Comparison of ENCODE assay signal across 8 mouse cellular contexts in genomic region chr11:88197153-88197576, GRCm38 (mm10). TPM values are rescaled to one million over a fixed set of nuclear protein-coding genes. Genes with fewer than 3 reads are reported as not detected.
DNase-seq lines count a peak whose midpoint lies in the region; ATAC-seq and TF ChIP-seq lines count a peak whose summit lies in the region.

No protein-coding gene starts in this region.

- H3K79me2 ChIP-seq in heart, adult 2 months (replicated peaks; ENCODE audit: control insufficient read depth, insufficient read depth, low read length): no peaks in the 10 kb centered on the region

- CTCF ChIA-PET in Patski (lab: Charles Lee): interaction anchor here (0.8 to 4.9 kb wide), 18 partner anchors 9 to 625 kb away, joined by 3 to 58 read pairs (median 7); no protein-coding TSS in a partner anchor

- ATAC-seq in Patski: no peak
- ATAC-seq in intestine, embryonic 14.5 days (replicated peaks; ENCODE audit: low FRiP score, low TSS enrichment, low read depth): no peak; the same call in 1 of the 2 replicates
- ATAC-seq in lung, postnatal 0 days: peak; percentile 33

- no peak overlapping the region for H3K9ac ChIP-seq in heart, adult 2 months (ENCODE audit: low read depth, low read length)
- H3K9ac ChIP-seq in intestine, embryonic 14.5 days (ENCODE audit: low read length): no peak overlapping the region
- no peak overlapping the region for H3K9ac ChIP-seq in lung, postnatal 0 days (replicated peaks; ENCODE audit: low read depth)

- H3K4me1 ChIP-seq in heart, adult 2 months (ENCODE audit: control insufficient read depth, insufficient read depth, low read length): peaks cover 13% of the 10 kb centered on the region
- H3K4me1 ChIP-seq in heart, embryonic 10.5 days: peaks cover 67% of the 10 kb centered on the region
- H3K4me1 ChIP-seq in embryonic facial prominence, embryonic 10.5 days: peaks cover 44% of the 10 kb centered on the region
- H3K4me1 ChIP-seq in intestine, embryonic 14.5 days (replicated peaks; ENCODE audit: control insufficient read depth, insufficient read depth, low read length): peaks cover 26% of the 10 kb centered on the region
- 0 out of 2 replicates have a peak, but pooled peaks cover 7% of the 10 kb centered on the region for H3K4me1 ChIP-seq in lung, postnatal 0 days (ENCODE audit: insufficient read depth, low read depth, low read length)

- no peak overlapping the region for H3K27ac ChIP-seq in heart, adult 2 months
- H3K27ac ChIP-seq in heart, embryonic 10.5 days: no peak overlapping the region
- H3K27ac ChIP-seq in embryonic facial prominence, embryonic 10.5 days (replicated peaks): no peak overlapping the region
- peak overlapping the region; percentile 63; the same call in 1 of the 2 replicates for H3K27ac ChIP-seq in intestine, embryonic 14.5 days (ENCODE audit: low read depth)
- H3K27ac ChIP-seq in lung, postnatal 0 days (ENCODE audit: low read length): no peak overlapping the region

- in situ Hi-C loops in Patski (cut with MboI; ENCODE audit: low pct_unique_long_range_greater_than_20kb): loop anchor here (5.0 kb wide), 2 partner anchors 140 to 220 kb away; no protein-coding TSS in a partner anchor

- 1% methylated on average over 2 of the region's 2 CpGs for WGBS in heart, adult 2 months
- 7% methylated on average over 2 of the region's 2 CpGs for WGBS in heart, embryonic 10.5 days
- WGBS in embryonic facial prominence, embryonic 10.5 days: 8% methylated on average over 2 of the region's 2 CpGs
- 3% methylated on average over 2 of the region's 2 CpGs for WGBS in intestine, embryonic 14.5 days
- WGBS in lung, postnatal 0 days: 0% methylated on average over 2 of the region's 2 CpGs

- H3K27me3 ChIP-seq in heart, adult 2 months (ENCODE audit: control insufficient read depth, insufficient read depth, low read length): no peaks in the 10 kb centered on the region
- H3K27me3 ChIP-seq in heart, embryonic 10.5 days (ENCODE audit: insufficient read depth, poor library complexity, severe bottlenecking): peaks cover 46% of the 10 kb centered on the region
- H3K27me3 ChIP-seq in Patski: no peaks in the 10 kb centered on the region
- peaks cover 55% of the 10 kb centered on the region for H3K27me3 ChIP-seq in embryonic facial prominence, embryonic 10.5 days (replicated peaks; ENCODE audit: low read depth, poor library complexity, severe bottlenecking)
- H3K27me3 ChIP-seq in intestine, embryonic 14.5 days (replicated peaks; ENCODE audit: control insufficient read depth, insufficient read depth, low read length): peaks cover 26% of the 10 kb centered on the region
- 0 out of 2 replicates have a peak, but pooled peaks cover 13% of the 10 kb centered on the region for H3K27me3 ChIP-seq in lung, postnatal 0 days (replicated peaks; ENCODE audit: insufficient read depth, low read length)

- DNase-seq in heart, adult 2 months: peak in 1 of 2 experiments; percentile 54
- no peak for DNase-seq in heart, embryonic 10.5 days (ENCODE audit: low spot score)
- DNase-seq in 3134 (ENCODE audit: extremely low read depth, insufficient read length, low spot score) (peak; percentile 35), Patski (ENCODE audit: low read depth, low spot score) (no peak)
- DNase-seq in embryonic facial prominence, embryonic 10.5 days (ENCODE audit: low spot score): peak; percentile 72
- no peak for DNase-seq in intestine, embryonic 14.5 days (ENCODE audit: low spot score)
- DNase-seq in lung, postnatal 0 days (ENCODE audit: low spot score): peak; percentile 88
- peak; percentile 60 for DNase-seq in right cerebral cortex, postnatal 14 days

- TF ChIP-seq CTCF in heart, adult 2 months (IDR thresholded peaks at IDR 0.05): peak; percentile 60
- peak; percentile 57 for TF ChIP-seq CTCF in Patski (IDR thresholded peaks at IDR 0.05)
- peak; percentile 87 for TF ChIP-seq CTCF in lung, postnatal 0 days (IDR thresholded peaks at IDR 0.05)

- POLR2A ChIA-PET in Patski (lab: Charles Lee): interaction anchor here (0.6 to 1.2 kb wide), 6 partner anchors 36 to 230 kb away, joined by 3 to 7 read pairs (median 4); no protein-coding TSS in a partner anchor

- peak; percentile 66; the same call in 1 of the 2 replicates for TF ChIP-seq EP300 in heart, adult 2 months (IDR thresholded peaks at IDR 0.05; ENCODE audit: insufficient read depth, low read depth, low read length)
- TF ChIP-seq EP300 in lung, postnatal 0 days (IDR thresholded peaks at IDR 0.05): peak; percentile 44; the same call in 1 of the 2 replicates

- no peaks in the 10 kb centered on the region for H3K9me3 ChIP-seq in heart, embryonic 10.5 days
- H3K9me3 ChIP-seq in embryonic facial prominence, embryonic 10.5 days: no peaks in the 10 kb centered on the region
- no peaks in the 10 kb centered on the region for H3K9me3 ChIP-seq in intestine, embryonic 14.5 days (ENCODE audit: control insufficient read depth, low read length)
- H3K9me3 ChIP-seq in lung, postnatal 0 days (ENCODE audit: low read length): no peaks in the 10 kb centered on the region

- no peak overlapping the region for H3K4me2 ChIP-seq in intestine, embryonic 14.5 days (ENCODE audit: low read length)
- no peak overlapping the region for H3K4me2 ChIP-seq in lung, postnatal 0 days (replicated peaks; ENCODE audit: low read depth, low read length)

- intact Hi-C loops in heart, adult 2 months (cut with DNase I): loop anchor here (1.0 to 2.0 kb wide), 3 partner anchors 138 to 230 kb away; no protein-coding TSS in a partner anchor

- H3K36me3 ChIP-seq in heart, adult 2 months (ENCODE audit: control insufficient read depth, insufficient read depth, low read length): no peaks in the 10 kb centered on the region
- no peaks in the 10 kb centered on the region for H3K36me3 ChIP-seq in heart, embryonic 10.5 days
- no peaks in the 10 kb centered on the region for H3K36me3 ChIP-seq in embryonic facial prominence, embryonic 10.5 days (replicated peaks)
- H3K36me3 ChIP-seq in intestine, embryonic 14.5 days (ENCODE audit: control insufficient read depth, insufficient read depth, low read length): no peaks in the 10 kb centered on the region
- H3K36me3 ChIP-seq in lung, postnatal 0 days (ENCODE audit: insufficient read depth, low read length): no peaks in the 10 kb centered on the region

- no peak for TF ChIP-seq POLR2A in heart, adult 2 months (IDR thresholded peaks at IDR 0.05; ENCODE audit: insufficient read depth, low read depth, low read length)

- no peak overlapping the region for H3K4me3 ChIP-seq in heart, adult 2 months
- no peak overlapping the region for H3K4me3 ChIP-seq in heart, embryonic 10.5 days
- no peak overlapping the region for H3K4me3 ChIP-seq in embryonic facial prominence, embryonic 10.5 days
- H3K4me3 ChIP-seq in intestine, embryonic 14.5 days (ENCODE audit: low read depth, low read length): no peak overlapping the region
- no peak overlapping the region for H3K4me3 ChIP-seq in lung, postnatal 0 days (ENCODE audit: low read depth, low read length)

RNA-seq across cellular contexts. Expression of gene Mrps23, which starts 7.0 kb away (rescaled TPM):
- 100 to 1,000 TPM; 303 to 314 TPM for total RNA-seq in heart, adult 2 months (2021)
- 121 and 142 TPM in 2 replicates for polyA plus RNA-seq in heart, adult 2 months (2012; rRNA removed)
- 74.6 and 82.3 TPM in 2 replicates for polyA plus RNA-seq in heart, embryonic 10.5 days (2016; fragmentation: Nextera tagmentation; extraction: Ambion mirVana)
- 105 TPM for polyA plus RNA-seq in Patski (2021)
- 60.4 and 71.7 TPM in 2 replicates for polyA plus RNA-seq in embryonic facial prominence, embryonic 10.5 days (2016; fragmentation: Nextera tagmentation; extraction: Ambion mirVana)
- polyA plus RNA-seq in intestine, embryonic 14.5 days (2014; fragmentation: Nextera tagmentation; extraction: Ambion mirVana): 60.8 and 65.2 TPM in 2 replicates
- polyA plus RNA-seq in lung, postnatal 0 days (2015; fragmentation: Nextera tagmentation; extraction: Ambion mirVana): 46.5 TPM in 2 replicates

Comparison
In these comparisons a context has a peak if more than half of its experiments do, and no peak if none do; other contexts are left out.
1. DNase-seq: peak in 3134 (single experiment), embryonic facial prominence, embryonic 10.5 days (single experiment), lung, postnatal 0 days (single experiment) and right cerebral cortex, postnatal 14 days (single experiment); none in heart, embryonic 10.5 days (single experiment), Patski (single experiment) and intestine, embryonic 14.5 days (single experiment).
2. Peak in every context shown above with its lines, with median percentiles within 50 percentile points of each other: CTCF ChIP-seq.